Mouse (Mus musculus) activated CD4-positive, CD25-positive, alpha-beta regulatory T cell, adult 4 months (primary cell): Measurements from ENCODE around the gene St3gal3. TPM values are rescaled to one million over a fixed set of nuclear protein-coding genes. Genes with fewer than 3 reads are reported as not detected.
A peak's percentile ranks its signal among the peaks of the same experiment; 100 is the strongest.

ENCODE experiments used
- ATAC-seq: one replicate; pipeline ENCODE4 v1.8.0; 2017
- polyA plus RNA-seq, 2 experiments: library from polyadenylated mRNA; unstranded; fragments of 100-300 nt; shearing (Covaris generic); gene quantifications; one replicate each; pipeline ENCODE4 v1.2.1; 2017

St3gal3 gene
- polyA plus RNA-seq: under 1 TPM; 0.77 to 0.85 TPM

- peak; percentile 89 for ATAC-seq
Measured at GRCm38 (mm10) chr4:118134485-118135365, at the start of gene St3gal3. Gene St3gal3, minus strand, starts transcription at chr4:118134914.

DNA sequence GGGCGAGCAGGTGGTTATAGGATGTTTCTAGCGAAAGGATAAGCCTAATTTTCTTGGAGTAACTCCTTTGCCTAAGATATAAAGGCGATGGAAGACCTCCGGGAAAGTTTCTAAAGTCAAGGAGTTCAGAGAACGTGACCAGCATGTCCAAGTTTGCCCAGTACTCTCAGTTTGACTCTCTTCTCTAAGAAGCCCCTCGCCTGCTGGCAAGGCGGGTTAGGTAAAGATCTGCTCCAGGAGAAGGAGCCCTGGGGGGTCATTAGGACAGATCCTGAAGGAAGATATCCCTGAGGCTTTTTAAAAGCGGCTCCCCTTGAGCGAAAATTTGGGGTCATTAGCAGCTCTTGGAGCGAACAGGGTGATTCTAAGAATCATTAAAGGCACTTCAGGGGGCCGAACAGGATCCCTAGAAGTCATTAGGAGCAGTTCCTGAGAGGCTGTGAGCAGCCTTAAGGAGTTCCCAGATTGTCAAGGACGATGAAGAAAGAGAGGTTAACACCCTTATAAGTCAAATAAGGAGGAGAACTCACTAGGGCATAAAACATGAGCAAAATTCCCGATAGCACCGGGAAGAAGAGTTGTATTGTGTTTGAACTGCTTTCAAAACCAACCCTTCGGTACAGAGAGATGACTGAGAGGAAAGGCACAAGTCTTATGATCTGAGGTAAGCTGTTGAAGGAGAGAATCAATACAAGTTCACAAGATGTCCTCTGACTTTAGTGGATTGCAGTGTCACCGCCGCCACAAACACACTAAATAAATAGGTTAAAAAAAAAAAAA is 45.8 kb upstream of the St3gal3 start:
- no peak for ATAC-seq

GRCm38 (mm10) chr4:118179467-118180300 is 45.0 kb upstream of the St3gal3 start, which contains the start of gene Kdm4a:
Gene Kdm4a, minus strand, starts transcription at chr4:118180043.
- peak; percentile 94 for ATAC-seq

DNA sequence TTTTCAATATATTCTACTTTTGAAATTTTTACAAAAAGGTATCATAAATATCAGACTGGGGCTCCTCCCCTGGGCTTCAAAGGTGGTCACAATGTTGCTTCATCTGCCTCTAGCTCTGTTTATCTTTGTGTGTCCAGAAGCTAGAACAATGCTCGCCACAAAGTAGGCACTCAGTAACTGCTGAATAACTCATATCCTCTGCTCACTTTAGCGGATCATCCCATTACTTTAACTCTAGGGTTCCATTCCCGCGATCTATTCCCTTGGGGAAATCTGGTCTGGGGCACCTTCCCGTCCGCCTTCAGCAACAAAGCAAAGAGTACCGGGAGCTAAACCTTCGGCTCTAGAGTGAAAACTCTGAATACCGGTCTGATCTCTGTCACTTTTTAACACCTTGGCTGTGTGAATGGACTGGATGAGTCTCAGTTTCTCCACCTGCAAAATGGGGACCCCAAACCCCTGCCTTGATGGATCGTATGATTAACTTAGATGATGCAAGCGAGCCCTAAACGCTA is 44.3 kb upstream of the St3gal3 start:
- no peak for ATAC-seq

DNA sequence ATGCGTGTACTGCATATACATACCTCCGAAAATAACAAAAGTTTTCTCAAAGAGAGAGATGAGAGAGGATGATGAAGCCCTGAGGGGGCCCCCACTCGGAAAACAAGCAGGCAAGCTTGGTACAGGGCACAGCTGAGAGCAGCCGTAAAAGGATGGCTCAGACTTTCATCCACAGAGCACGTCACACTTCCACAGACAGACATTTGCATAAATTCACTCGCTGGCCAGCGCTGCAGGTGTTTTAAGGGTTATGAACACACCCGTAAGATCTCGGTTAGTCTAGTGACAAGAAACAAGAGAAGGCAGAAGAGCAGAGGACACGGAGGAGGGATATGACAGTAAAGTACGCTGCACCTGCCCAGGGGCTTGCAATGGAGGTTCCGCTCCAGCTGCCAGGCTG is 37.7 kb upstream of the St3gal3 start:
- no peak for ATAC-seq

- no peak for ATAC-seq
Measured at GRCm38 (mm10) chr4:118171006-118171405, 36.3 kb upstream of the St3gal3 start.

- ATAC-seq: peak; percentile 91
Measured at GRCm38 (mm10) chr4:118162123-118162522, 27.4 kb upstream of the St3gal3 start.

- ATAC-seq: no peak
Measured at GRCm38 (mm10) chr4:118157666-118158065, 23.0 kb upstream of the St3gal3 start.

GRCm38 (mm10) chr4:118156559-118156958 is 21.8 kb upstream of the St3gal3 start:
- ATAC-seq: no peak

- ATAC-seq: no peak
Measured at GRCm38 (mm10) chr4:118154889-118155288, 20.2 kb upstream of the St3gal3 start.

DNA sequence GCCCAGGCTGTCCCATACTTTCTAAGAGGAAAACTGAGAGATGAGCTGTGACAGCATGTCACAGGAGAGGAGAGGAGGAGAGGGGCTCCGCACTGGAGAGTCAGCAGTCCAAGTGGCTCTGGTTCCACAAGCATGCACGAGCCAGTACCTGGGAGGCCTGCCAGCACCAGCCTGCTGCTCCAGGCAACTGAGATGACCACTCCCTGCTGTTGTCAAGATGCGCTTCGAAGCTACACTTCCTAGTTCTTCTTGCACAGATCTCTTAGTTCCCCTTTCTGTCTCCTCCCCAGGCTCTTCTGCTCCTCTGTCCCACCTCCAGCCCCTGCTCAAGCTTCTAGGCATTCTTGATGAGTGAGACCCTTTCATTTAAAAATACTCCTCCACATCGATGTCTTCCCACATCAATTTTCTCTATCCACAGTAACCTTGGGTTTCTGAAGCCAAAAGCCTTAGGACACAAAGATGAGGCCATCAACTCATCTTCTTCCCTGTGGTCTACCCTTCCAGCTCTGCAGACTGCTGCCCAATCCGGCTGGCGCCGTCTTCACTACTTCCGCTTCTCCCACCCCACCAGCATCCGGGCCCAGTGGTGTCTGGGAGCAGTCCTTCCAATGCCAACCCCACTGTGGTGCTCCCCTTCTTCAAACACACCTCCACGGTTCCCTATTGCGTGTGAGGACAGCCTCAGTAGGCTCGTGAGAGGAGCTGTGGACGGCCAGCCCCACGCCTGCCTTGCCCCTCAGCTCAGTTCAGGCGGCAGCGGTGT is 17.5 kb upstream of the St3gal3 start:
- no peak for ATAC-seq

DNA sequence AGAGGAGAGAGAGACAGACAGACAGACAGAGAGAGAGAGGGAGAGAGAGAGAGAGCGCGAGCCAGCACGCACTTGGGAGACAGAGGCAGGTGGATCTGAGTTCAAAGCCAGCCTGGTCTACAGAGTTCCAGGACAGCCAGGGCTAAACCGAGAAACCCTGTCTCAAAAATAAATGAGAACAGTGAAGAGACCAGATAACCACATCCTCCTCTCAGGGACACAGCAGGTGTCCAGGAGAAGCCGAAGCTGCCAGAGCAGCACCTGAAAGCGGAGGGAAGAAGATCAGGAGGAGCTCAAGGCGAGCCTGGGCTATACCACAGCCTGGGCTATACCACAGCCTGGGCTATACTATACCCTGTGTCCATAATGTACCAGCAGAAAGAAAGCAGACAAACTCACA is 16.1 kb upstream of the St3gal3 start:
- ATAC-seq: no peak

DNA sequence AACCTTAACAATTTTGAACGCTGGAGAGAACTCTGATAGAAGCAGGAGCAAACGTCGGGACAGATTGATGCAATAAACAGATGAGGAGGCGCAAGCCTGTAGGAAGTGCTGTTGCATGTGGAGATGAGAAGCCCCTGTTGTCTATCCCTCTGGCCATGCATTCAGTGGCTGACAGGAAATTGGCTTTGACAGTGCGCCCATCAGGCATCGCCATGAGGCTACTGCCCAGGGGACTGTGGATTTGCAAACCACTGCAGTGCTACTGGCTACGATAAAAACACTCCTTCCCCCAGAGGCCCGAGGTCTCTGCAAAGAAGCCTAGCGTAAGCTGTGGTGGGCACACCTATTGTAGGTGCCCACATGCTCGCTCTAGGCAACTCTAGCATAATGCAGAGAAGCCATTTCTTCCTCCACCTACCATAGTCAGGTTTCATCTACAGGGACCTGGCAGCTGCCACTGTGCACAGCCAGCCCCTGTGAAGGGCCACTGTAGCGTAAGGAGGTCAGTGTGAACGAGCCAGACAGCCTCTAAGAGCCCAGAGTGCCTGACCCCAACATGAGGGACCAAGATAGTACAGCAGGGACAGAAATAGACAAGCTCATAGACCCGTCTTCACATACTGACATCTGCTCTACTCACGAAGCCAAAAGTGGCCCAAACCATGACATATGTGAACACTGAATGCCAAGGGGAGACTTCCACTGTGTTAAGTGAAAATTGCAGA is 15.4 kb upstream of the St3gal3 start:
- ATAC-seq: no peak

DNA sequence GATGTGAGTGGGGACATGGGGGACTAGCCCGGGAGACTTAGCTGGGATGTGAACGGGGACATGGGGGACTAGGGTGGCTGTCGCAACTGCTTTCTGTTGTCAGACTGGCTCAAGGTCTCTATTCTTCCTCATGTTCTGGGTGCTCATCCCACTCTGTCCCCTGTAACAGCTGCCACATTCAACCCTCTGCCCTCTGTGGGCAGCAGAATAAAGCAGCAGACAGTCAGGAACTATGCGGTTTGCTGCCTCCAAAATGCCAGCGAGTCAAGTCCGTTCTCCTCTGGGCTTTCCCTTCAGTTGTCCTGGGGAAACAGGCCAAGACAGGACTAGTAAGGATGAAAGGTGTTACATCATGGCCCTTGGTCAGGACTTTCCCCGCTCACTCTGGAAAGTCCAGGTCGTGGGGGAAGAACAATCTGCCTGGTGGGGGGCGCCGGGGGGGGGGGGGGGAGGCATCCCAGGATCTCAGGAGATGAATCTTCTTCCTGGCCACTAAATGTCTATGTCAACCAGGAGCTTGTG is 14.4 kb upstream of the St3gal3 start:
- no peak for ATAC-seq

- ATAC-seq: no peak
Measured at GRCm38 (mm10) chr4:118148317-118148687, 13.6 kb upstream of the St3gal3 start.

DNA sequence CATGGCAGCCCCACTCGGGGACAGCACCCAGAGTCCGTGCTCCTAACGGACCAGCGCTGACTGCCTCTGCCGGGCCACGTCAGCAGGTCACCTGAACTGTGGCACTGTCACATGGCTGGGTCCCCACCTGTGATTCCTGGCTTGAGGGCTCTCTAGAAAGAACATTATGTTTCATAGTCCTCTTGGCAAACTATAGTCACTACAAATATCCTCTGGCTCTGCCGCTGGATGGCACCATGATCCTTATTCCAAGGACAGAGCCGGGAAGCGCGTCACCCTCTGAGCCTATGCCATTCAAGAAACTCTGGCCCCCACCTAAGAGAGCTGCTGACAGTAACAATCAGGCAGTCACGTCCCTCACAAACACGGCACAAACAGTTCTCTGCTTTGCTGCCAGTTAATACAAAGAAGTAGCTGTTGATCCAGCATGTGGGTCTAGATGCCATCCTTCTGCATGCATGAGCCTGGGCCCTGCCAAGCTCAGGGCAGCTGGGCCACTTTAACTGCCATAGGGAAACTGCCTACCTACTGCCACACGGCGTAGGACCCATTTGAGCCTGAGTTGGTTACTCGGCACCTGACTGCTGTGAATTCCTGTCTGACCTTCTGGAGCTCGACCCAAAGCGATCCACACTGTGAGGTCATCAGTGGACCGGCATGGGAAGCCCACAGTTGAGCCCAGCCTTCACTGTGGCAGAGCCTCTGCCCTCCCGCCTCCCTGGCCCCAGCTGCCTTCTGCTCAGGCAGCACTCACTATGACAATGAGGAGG is 13.0 kb upstream of the St3gal3 start:
- no peak for ATAC-seq

GRCm38 (mm10) chr4:118147090-118147489 is 12.4 kb upstream of the St3gal3 start:
- ATAC-seq: no peak

DNA sequence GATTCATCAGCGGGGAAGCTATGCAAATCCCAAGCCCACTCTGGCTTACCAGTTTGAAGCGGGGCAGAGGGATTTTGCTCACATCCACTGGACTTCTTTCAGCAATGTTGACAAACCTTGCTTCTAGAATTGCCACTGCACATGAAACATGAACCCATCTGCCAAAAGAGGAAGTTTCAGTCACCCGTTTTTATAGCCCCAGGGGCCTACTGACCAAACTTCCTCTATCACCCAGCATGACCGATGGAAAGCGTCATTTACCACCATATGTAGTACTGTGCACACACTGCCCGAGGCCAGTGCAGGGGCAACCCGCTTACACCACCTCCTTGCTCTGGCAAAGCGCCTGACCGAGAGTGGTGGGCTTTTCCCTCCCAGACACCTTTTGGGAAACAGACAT is 9.6 kb upstream of the St3gal3 start:
- ATAC-seq: no peak

GRCm38 (mm10) chr4:118143679-118144078 is 9.0 kb upstream of the St3gal3 start:
- ATAC-seq: no peak

DNA sequence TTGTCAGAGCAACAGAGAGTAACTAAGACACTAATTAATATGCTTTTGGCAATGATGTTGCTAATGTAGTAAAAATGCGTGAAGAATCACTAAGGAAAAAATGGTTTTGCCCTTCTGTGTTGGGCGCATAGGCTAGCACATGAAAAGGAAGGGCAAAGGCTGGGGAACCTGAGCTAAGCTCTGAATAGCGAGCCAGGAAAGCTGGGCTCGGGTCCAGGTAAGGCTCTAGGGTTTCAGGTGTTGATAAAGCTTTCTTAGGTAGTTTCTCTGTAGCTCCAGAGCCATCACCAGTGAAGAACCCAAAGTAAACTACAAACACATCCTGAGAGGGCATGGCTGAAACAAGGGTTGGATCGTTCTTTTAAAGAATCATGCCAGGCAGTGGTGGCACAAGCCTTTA is 6.8 kb upstream of the St3gal3 start:
- ATAC-seq: no peak
